In the genomic region with DNA sequence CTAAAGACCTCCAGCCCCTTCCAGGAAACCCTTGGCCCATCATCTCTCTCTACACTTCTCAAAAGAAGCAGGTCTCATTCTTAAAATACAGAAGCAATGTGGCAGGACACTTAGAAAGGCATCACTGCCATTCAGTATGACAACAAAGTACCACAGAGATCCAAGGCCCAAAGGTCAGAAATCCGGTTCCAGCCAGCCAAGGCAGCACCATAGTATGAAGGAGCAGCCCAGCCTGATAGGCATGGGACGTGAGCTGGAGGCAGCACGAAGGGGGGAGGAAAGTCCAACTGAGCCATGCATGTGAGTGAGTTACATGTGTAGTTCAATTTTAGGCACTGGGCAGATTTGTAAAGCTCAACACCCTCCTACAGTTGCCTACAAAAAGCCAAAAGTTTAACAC, we compare ENCODE assay signal across 29 mouse cellular contexts.
A peak's percentile ranks its signal among the peaks of the same experiment; 100 is the strongest.
DNase-seq lines count a peak whose midpoint lies in the region; ATAC-seq and TF ChIP-seq lines count a peak whose summit lies in the region.
"Had no signal": no experiment of that assay in that cellular context is flagged by ENCODE, and none has a peak within 500 bp of the region (broad histone marks: within the 10 kb centered on the region; RNA-seq: fewer than 3 reads in every experiment).

No protein-coding gene starts in this region.

- H3K9ac ChIP-seq in kidney, embryonic 14.5 days (ENCODE audit: low read depth, low read length) = no peak overlapping the region
- H3K9ac ChIP-seq in stomach, postnatal 0 days (ENCODE audit: low read length) = no peak overlapping the region
- H3K9ac ChIP-seq: embryonic facial prominence, embryonic 13.5 days; forebrain, embryonic 12.5 days; heart, embryonic 12.5 days; heart, embryonic 15.5 days; hindbrain, embryonic 14.5 days had no signal

- no peaks in the 10 kb centered on the region for H3K36me3 ChIP-seq in kidney, adult 2 months (ENCODE audit: control insufficient read depth, insufficient read depth, low read length)
- H3K36me3 ChIP-seq in kidney, embryonic 14.5 days (ENCODE audit: control insufficient read depth, insufficient read depth, low read length) = no peaks in the 10 kb centered on the region
- no peaks in the 10 kb centered on the region for H3K36me3 ChIP-seq in stomach, postnatal 0 days (ENCODE audit: control insufficient read depth, insufficient read depth, low read length)
- H3K36me3 ChIP-seq: embryonic facial prominence, embryonic 10.5 days; embryonic facial prominence, embryonic 13.5 days; forebrain, embryonic 12.5 days; heart, embryonic 12.5 days; heart, embryonic 15.5 days; hindbrain, embryonic 10.5 days had no signal

- no peak overlapping the region for H3K4me2 ChIP-seq in kidney, embryonic 14.5 days (replicated peaks; ENCODE audit: low read depth, low read length)
- H3K4me2 ChIP-seq in stomach, postnatal 0 days (replicated peaks; ENCODE audit: low read depth) = no peak overlapping the region
- H3K4me2 ChIP-seq: embryonic facial prominence, embryonic 13.5 days; forebrain, embryonic 12.5 days; heart, embryonic 12.5 days; heart, embryonic 15.5 days; hindbrain, embryonic 14.5 days had no signal

- TF ChIP-seq CTCF in gastrocnemius, adult 2 months (IDR thresholded peaks at IDR 0.05) = no peak
- no peak for TF ChIP-seq CTCF in kidney, adult 2 months (conservative IDR thresholded peaks at IDR 0.05; ENCODE audit: insufficient read depth, insufficient read length, low read depth, low read length)
- no peak for TF ChIP-seq CTCF in stomach, postnatal 0 days (IDR thresholded peaks at IDR 0.05; ENCODE audit: low read depth)

- intact Hi-C loops in gastrocnemius, adult 2 months (cut with DNase I) = no loop called here

- H3K4me3 ChIP-seq in gastrocnemius, adult 2 months = no peak overlapping the region
- H3K4me3 ChIP-seq in kidney, adult 2 months (ENCODE audit: insufficient read depth, low read depth, low read length) = no peak overlapping the region
- no peak overlapping the region for H3K4me3 ChIP-seq in kidney, embryonic 14.5 days (ENCODE audit: low read length)
- no peak overlapping the region for H3K4me3 ChIP-seq in stomach, postnatal 0 days (ENCODE audit: low read depth, low read length)
- H3K4me3 ChIP-seq: embryonic facial prominence, embryonic 10.5 days; embryonic facial prominence, embryonic 13.5 days; erythroblast, embryonic 14.5 days; forebrain, embryonic 12.5 days; heart, embryonic 12.5 days; heart, embryonic 15.5 days; hindbrain, embryonic 10.5 days had no signal

- ATAC-seq in kidney, embryonic 14.5 days (ENCODE audit: low FRiP score, low TSS enrichment) = no peak
- ATAC-seq in stomach, postnatal 0 days (ENCODE audit: low FRiP score, low TSS enrichment) = no peak
- ATAC-seq: forebrain, embryonic 16.5 days; hindbrain, postnatal 0 days had no signal

- no peak for TF ChIP-seq EP300 in stomach, postnatal 0 days (optimal IDR thresholded peaks at IDR 0.05)

- DNase-seq in gastrocnemius, adult 2 months = no peak
- no peak for DNase-seq in gastrocnemius, postnatal 4 days (ENCODE audit: low spot score in 2 of 2)
- peak; percentile 77 for DNase-seq in kidney, adult 2 months
- DNase-seq in kidney, adult 9 months = peak; percentile 62
- peak; percentile 70 to 83 for DNase-seq in kidney, postnatal 25 days
- no peak for DNase-seq in spleen, adult 12 weeks (ENCODE audit: low spot score)
- DNase-seq in stomach, postnatal 0 days (ENCODE audit: low spot score) = no peak
- DNase-seq: adrenal gland, adult 2 months; adrenal gland, postnatal 14 days; cerebellum, adult 11 months; cerebellum, adult 2 months; cerebellum, adult 9-11 months; cerebellum, postnatal 36 days; embryo, embryonic 11 days; gastrocnemius, postnatal 14 days; heart, adult 18-20 months; heart, postnatal 10 days; heart, postnatal 36 days had no signal

- H3K4me1 ChIP-seq in kidney, adult 2 months (ENCODE audit: control insufficient read depth, insufficient read depth, low read length) = no peaks in the 10 kb centered on the region
- peaks cover 3% of the 10 kb centered on the region; the same call in 1 of the 2 replicates for H3K4me1 ChIP-seq in kidney, embryonic 14.5 days (ENCODE audit: control insufficient read depth, insufficient read depth, low read length)
- H3K4me1 ChIP-seq in stomach, postnatal 0 days (replicated peaks; ENCODE audit: control insufficient read depth, insufficient read depth) = no peaks in the 10 kb centered on the region
- H3K4me1 ChIP-seq: forebrain, embryonic 12.5 days; hindbrain, embryonic 10.5 days had no signal

- TF ChIP-seq POLR2A in kidney, adult 2 months (IDR thresholded peaks at IDR 0.05; ENCODE audit: low read depth, low read length) = no peak

- no peaks in the 10 kb centered on the region for H3K9me3 ChIP-seq in kidney, embryonic 14.5 days (ENCODE audit: control insufficient read depth, low read length)
- H3K9me3 ChIP-seq in stomach, postnatal 0 days (ENCODE audit: control insufficient read depth, low read length) = no peaks in the 10 kb centered on the region
- H3K9me3 ChIP-seq: embryonic facial prominence, embryonic 10.5 days; embryonic facial prominence, embryonic 13.5 days; forebrain, embryonic 12.5 days; heart, embryonic 12.5 days; heart, embryonic 15.5 days; hindbrain, embryonic 10.5 days had no signal

- H3K27me3 ChIP-seq in kidney, adult 2 months (replicated peaks; ENCODE audit: control insufficient read depth, insufficient read depth, low read length) = no peaks in the 10 kb centered on the region
- H3K27me3 ChIP-seq in kidney, embryonic 14.5 days (ENCODE audit: control insufficient read depth, insufficient read depth, low read length) = no peaks in the 10 kb centered on the region
- no peaks in the 10 kb centered on the region for H3K27me3 ChIP-seq in stomach, postnatal 0 days (ENCODE audit: control insufficient read depth, insufficient read depth, low read length)
- H3K27me3 ChIP-seq: embryonic facial prominence, embryonic 13.5 days; forebrain, embryonic 12.5 days; heart, embryonic 12.5 days; heart, embryonic 15.5 days had no signal

- WGBS in kidney, adult 2 months = 57% methylated on average over 3 of the region's 3 CpGs
- WGBS in kidney, embryonic 14.5 days = 92% methylated on average over 3 of the region's 3 CpGs
- WGBS in stomach, postnatal 0 days = 74% methylated on average over 3 of the region's 3 CpGs

- peak overlapping the region; percentile 91 for H3K27ac ChIP-seq in gastrocnemius, adult 2 months
- H3K27ac ChIP-seq in kidney, adult 2 months (ENCODE audit: insufficient read depth, low read depth, low read length) = no peak overlapping the region
- H3K27ac ChIP-seq in kidney, embryonic 14.5 days (ENCODE audit: low read depth, low read length) = no peak overlapping the region
- H3K27ac ChIP-seq in stomach, postnatal 0 days (replicated peaks) = no peak overlapping the region
- H3K27ac ChIP-seq: embryonic facial prominence, embryonic 10.5 days; embryonic facial prominence, embryonic 13.5 days; forebrain, embryonic 12.5 days; heart, embryonic 15.5 days; hindbrain, embryonic 10.5 days; hindbrain, embryonic 14.5 days; hindbrain, postnatal 0 days had no signal

Comparison
In these comparisons a context has a peak if more than half of its experiments do, and no peak if none do; other contexts are left out.
1. DNase-seq: peak in kidney, adult 2 months (single experiment), kidney, adult 9 months (single experiment) and kidney, postnatal 25 days (2 of 2); none in gastrocnemius, adult 2 months (single experiment), gastrocnemius, postnatal 4 days (0 of 2), spleen, adult 12 weeks (single experiment) and stomach, postnatal 0 days (single experiment).